Mouse (Mus musculus): ENCODE measurements around the gene Xylt1.

Xylt1 gene

DNA sequence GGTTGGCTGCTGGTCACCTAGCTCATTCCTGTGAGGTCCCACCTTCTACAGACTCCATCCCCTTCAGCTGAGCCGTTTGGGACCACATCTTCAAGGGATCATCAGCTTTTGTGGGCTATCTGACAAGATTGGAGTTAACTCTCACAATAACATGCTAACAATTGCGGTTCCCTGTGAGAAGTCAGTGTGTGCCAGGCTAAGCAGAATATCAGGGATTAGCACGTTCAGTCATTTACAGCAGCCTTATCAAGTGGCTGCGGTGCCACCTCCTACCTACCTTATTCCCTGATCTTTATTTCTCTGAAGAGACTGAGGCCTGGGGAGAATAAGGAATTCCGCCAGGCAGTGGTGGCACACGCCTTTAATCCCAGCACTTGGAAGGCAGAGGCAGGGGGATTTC is 13.6 kb downstream of the Xylt1 start:
- no peak for DNase-seq (ENCODE audit: low spot score)

DNA sequence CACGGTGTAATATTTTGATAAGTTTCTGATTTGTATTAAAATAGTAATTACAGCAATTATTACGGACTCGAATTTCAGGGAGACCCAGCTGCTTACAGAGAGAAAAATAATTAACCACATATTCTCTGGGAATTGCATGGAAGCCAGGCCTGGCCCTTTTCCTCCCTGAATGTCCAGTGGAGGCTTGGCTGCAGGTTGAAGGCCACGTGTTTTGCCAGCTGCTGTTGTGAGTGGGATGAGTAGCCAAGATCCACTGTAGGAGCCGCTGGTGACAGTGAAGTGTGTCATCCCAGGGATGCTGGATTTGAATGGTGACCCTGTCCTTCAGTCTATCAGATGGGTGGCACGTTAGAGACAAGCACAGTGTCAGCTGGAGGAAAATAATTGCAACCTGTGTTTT is 14.7 kb downstream of the Xylt1 start:
- DNase-seq (ENCODE audit: low spot score): no peak

DNA sequence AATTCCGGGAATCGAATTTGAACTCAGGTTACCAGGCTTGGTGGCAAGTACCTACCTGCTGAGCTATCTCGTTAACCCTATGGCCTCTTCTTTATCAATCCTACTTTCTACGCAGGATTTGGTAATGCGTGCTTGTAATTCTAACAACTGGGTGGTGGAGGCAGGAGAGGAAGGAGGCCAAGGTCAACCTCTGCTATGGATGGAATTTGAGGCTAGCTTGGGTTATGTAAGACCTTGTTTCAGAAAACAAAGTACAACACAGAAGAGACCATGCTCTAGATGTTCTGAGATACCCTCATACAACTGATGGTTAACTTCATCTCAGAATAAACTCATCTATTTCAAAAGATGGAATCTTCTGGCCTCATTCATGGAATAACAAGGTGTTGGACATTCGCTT is 17.1 kb downstream of the Xylt1 start:
- no peak for DNase-seq (ENCODE audit: low spot score)

DNA sequence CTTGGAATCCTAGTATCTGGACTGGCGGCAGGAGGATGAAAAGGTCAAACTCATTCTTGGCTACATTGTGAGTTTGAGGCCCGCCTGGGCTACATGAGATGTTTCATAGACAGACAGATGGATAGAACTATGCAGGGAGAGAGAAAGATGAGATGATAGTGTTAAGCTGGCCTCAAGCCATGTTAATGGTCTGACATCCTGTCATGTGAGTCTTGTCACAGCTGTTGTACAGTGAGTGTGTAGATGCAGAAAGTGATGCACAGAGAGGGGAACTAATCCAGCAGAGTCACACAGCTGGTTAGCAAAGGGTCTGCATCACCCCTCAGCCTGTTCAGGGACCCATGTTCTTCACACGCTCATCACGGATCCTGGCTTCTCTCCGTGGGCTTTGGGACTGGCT is 19.2 kb downstream of the Xylt1 start:
- DNase-seq (ENCODE audit: low spot score): no peak

DNA sequence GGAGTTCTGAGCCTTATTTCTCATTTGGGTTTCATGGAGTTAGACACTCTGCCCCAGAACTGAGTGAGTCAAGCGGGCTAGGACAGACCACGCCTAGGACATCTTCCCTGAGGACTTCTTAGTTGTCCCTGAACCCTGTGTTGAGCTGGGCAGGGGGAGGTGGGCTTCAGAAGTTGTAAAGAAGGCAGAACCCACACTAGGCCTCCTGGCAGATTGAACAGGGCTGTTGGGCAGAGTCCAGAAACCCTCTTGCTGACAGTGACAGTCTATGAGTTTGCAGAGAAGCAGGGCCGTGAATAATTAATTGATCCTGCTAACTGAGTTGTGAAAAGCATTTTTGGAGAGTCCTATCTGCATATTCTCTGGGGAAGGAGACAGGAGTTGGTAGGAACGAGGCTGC is 20.8 kb downstream of the Xylt1 start:
- DNase-seq (ENCODE audit: low spot score): no peak

DNA sequence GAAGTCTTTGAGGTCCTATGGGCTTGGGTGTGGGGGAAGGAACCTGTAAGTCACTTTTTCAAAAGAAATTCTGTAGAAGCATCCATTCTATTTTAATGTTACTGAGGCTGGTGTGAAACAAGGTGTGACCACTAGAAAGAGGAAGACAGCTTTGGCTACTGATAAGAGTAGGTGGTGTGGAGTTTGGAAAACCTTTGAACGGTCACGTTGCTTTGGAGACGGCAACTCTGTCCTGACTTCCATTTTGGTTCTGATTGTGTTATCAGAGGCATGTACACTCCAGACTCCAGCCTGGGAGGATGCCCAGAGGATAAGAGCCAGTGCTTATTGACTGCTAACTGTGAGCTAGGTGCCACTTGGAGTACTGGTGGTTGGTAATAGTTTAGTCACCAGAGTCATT is 25.6 kb downstream of the Xylt1 start:
- no peak for DNase-seq (ENCODE audit: low spot score)

DNA sequence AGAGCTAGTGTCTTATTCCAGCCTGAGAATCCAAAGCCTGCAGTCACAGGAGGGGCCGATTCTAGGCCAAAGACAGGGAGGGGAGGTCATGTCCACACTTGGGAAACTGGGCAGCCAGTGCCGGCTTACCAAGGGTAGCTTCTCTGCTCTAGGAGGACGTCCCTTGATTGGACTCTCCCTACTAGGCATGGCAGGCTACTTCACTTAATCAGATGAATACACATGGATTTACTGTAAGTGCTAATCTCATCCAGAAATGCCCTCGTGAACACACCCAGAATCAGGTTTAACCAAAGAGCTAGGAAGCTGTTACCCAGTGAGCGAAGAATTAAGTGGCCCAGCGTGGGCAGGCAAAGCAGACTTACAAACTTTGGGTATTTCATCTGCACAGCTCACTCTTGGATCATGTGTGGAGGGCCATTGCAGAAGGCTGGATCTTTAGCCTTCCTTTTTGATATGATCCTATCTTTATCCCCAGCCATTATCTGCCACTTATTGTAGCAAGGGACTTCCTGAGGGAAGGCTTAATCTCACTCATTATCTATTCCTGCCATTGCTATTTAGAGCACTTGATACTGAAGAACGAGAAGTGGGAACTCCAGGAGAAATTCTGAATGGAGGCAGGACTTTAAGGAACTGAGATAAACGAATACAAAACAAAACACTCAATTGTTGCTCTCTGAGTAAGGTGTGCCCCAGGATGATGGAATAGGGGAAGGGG is 28.6 kb downstream of the Xylt1 start:
- no peak for DNase-seq (ENCODE audit: low spot score)

DNA sequence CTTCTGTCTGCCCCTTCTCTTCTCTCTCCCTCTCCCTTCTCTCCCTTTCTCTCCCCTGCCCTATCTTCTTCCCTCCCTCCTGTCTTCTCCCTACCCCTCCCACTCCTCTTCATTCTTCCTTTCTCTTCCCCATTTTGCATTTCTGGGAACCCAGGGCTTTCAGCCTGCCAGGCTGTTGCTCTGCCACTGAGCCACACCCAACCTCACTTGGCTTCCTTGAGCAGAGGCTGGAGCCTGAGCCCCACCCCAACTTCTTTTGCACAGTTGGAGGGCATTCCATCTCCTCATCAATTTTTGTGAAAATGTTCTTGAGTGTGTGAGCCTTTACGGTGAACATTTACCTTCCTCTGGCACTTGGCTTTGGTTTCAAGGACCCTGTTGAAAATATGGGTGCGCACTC is 31.1 kb downstream of the Xylt1 start:
- DNase-seq (ENCODE audit: low spot score): no peak

DNA sequence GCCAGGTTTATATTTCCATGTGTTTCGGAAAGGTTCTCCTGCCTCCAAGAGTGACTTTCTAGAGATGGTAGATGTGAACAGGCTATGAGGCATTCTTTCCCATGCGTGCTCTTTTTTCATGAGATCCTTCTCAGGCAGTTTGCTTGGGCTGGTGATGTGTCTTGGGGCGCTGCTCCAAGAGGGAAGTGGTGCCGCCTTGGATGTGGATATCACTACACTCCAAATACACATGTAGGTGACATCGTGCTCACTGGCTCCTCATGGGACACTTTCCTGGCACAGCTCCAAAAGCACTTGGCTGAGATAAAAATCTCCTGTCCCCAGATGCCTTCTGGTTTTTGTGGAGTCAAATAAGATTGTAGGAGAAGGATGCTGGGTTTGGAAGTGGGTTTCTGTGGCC is 31.6 kb downstream of the Xylt1 start:
- DNase-seq (ENCODE audit: low spot score): no peak

DNA sequence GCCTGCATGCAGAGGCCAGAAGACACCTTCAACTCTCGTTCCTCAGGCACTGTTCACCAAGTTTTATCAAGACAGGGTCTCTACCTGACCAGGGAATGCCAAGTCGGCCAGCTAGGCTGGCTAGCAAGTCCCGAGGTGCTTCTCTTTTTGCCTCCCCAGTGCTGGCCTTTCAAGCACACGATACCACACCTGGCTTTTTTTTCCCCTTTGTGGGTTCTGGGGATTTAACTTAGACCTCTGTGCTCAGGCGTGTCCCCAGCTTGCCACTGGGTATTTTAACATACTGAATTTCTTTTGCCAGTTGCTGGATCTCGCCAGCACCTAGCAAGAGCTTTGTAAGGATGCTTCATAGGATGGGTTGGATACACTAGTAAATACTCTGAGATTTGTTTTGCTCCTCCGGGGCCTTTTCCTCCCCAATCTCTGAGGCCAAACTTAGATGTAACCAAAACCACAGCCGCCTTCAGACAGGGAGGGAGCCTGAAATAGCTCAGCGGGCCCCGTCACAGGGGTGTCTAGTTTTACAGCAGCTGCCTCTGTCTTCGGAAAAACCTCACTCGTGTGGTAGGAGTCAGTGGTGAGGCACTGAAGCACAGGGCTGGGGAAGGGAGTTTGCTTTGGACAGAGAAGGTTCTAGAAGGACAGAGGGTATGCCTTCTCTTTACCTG is 33.7 kb downstream of the Xylt1 start:
- DNase-seq (ENCODE audit: low spot score): peak; percentile 8

DNA sequence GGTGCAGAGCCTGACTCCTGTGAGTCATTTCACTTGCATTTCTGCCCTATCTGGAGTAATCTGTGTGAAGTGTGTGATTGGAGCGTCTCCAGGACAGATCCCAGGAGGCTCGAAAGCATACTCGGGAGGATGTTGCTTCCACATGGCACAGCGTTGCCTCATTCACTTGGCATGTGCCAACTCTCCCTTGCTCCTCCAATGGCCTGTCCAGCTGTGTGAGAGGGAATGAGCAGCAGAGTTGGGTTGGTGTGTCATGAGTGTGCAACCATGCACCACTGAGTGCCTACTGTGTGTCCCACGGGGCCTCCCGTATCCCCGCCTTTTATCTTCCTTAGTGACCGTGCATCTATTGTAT is 34.2 kb downstream of the Xylt1 start:
- no peak for DNase-seq (ENCODE audit: low spot score)

DNA sequence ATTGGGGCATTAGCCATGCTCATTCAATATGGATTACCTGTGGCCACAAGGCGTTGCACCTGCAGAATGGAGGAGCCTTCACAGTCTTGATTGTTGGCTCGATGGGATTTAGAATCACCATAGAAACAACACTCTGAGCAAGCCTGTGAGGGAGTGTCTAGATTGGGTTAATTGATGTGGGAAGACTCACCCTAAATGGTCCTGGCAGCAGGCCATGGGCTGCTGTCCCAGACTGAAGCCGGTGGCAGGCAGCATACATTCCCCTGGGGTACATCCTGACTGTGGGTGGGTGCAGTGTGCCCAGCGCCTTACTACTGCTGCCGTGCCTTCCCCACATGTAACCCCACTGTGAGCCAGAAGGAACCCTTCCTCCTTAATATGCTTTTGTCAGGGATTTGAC is 38.3 kb downstream of the Xylt1 start:
- DNase-seq (ENCODE audit: low spot score): no peak

DNA sequence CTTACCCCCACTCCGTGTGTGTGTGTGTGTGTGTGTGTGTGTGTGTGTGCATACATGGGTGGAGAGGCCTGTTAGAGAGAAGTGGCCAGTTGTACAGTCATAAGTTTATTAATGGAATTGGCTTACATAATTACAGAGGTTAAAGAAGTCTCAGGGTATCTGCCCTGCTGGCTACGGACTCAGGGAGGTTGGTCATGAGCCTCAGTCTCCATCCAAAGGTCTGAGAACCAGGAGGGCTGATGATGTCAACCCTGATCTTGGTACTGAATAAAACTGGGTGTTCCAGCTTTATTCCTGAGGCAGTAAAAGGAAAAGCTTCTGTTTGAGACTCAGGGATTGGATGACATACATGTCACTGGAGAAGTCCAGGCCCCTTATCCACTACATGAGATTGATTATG is 39.1 kb downstream of the Xylt1 start:
- no peak for DNase-seq (ENCODE audit: low spot score)

DNA sequence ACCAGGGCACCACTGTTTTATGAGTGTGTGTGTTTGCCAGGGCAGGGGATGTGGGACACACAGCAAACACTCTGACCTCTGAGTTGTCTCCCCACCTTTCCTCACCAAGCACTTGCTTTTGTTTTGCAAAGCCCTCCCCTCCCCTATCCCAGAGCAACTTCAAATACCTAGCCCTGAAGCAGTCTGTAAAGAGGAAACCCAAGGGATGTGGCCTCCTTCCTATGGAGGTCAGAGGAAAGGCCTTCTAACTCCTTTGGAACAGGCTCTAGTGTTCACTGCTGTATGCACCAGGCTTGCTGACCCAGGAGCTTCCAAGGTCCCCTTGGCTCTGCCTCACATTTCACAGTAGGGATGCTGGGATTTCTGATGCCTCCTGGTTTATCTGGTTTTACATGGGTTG is 39.5 kb downstream of the Xylt1 start:
- no peak for DNase-seq (ENCODE audit: low spot score)

DNA sequence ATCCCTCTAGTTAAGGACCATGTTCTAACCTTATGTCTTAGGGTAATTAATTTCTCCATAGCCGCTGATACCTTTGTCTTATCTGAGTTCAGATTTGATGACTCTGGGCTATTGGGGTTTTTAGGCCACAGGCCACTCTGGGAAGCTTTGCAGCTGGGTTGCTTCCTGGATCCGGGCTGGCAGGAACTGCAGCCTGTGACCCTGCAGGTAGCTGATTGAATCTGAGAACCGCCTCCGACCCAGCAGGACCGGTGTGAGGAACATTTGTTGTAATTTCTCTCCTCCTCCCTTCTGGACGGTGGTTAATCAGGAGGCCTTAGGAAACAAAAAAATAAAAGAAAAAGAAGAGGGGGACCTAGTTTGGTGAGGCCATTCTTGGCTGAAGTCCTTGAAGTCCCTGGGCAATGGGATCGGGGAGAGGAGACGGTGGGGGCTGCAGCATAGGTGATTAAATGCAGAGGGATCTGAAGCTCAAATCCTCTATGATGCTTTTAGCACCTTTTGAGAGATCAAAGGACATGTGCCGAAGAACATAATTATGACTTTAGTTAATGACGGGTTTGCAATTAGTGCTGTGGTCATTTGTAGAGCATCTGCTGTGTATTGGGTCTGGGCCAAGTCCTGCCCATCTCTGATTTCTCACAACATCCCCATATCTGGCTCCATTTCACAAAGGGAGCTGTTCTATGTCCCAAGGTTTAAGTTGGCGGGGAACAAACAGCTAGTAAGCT is 40.2 kb downstream of the Xylt1 start:
- DNase-seq (ENCODE audit: low spot score): no peak

DNA sequence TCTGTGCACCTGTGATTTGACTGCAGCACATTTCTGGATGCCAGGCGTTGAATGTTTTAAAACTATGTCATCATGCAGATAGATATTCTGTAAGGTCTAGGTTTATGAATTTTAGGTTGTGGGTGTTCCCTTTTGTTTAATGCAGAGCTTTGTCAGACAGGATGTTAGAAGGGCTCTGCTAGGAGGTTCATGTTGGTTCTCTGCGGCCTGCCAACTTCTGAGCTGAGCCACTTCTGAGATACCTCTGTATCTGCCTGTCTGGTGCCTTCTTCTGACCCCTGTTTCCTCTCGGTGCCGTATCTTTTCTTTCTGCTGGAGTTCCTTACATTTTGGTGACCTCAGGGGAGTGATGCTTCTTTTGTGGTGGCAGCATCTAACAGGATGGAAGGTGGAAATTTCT is 44.1 kb downstream of the Xylt1 start:
- DNase-seq (ENCODE audit: low spot score): no peak

DNA sequence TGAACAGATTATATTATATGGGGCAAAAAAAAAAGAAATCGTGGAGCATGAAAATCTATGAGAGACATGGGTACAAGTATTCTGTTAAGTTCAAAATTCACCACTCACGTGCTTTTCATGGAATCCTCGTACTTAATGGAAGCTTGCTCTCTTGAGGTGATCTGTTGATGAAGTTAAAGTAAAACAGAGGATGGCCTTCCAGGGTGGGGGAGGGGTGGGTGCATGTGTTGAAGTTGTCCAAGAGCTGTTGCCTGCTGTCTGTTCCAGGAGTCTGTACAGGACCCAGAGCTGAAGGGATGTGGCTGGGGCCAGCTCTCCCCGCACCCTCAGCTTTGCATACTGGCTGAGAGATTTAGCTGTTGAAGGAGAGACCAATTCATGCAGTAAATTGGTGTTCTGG is 45.6 kb downstream of the Xylt1 start:
- DNase-seq (ENCODE audit: low spot score): no peak

DNA sequence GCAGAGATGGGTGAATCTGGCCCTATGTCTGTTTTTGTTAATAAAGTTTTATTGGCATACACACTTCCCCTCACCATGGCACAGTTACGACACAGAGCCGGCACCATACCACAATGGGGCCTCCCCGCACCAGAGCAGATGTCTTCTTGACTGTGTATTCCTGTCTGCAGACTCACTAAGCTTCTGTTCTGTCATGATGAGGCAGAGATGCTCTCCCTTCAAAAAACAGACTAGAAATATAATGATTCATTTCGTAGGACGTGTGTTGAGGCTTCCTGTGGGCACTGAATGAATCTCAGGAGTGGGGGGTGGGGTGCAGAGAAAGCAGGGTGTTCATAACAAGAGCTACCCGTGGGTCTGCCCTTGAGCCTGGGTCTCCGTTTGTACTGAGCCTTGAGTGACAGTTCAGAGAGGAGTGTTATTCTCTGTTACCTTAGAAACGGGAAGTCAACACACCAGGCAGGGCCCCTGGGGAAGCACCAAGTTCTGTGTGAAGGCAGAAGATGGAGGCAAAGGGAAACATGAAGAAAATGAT is 48.0 kb downstream of the Xylt1 start:
- peak; percentile 56 for DNase-seq (ENCODE audit: low spot score)

DNA sequence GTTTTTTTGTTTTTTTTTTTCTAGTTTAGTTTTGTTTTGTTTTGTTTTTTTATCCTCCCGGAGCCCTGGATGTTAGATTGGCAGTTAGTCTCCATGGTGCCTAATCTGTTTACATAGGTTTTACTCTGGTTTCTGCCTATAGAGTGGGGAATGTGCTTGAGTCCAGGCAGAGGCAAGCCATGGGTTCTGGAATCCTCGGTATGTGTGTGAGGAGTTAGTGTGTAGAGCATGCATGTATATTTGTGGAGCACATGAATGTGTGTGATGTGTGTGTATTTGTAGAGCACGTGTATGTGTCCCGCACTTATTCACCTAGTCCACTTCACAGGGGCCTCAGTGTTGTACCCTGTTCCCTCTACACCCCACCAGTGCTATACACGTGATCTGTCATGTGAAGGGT is 48.7 kb downstream of the Xylt1 start:
- no peak for DNase-seq (ENCODE audit: low spot score)

DNA sequence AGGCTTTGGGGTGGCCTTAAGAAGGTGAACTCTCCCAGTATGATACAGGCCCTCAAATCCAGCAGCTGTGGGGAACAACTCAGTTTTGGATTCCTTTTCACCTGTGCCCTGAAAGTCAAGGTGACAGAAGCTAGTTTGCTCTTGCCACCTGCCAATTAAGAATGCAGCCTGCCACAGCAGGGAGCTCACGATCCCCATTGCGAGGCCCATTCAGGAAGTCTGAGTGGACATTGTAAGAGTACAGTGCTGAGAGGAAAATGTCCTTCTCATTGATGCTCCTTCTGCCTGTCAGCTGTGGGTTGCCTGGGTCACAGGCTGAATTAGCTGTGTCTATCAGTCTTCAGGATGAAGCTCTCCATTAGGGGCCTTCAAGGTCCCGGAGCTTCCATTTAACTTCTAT is 49.1 kb downstream of the Xylt1 start:
- no peak for DNase-seq (ENCODE audit: low spot score)

DNA sequence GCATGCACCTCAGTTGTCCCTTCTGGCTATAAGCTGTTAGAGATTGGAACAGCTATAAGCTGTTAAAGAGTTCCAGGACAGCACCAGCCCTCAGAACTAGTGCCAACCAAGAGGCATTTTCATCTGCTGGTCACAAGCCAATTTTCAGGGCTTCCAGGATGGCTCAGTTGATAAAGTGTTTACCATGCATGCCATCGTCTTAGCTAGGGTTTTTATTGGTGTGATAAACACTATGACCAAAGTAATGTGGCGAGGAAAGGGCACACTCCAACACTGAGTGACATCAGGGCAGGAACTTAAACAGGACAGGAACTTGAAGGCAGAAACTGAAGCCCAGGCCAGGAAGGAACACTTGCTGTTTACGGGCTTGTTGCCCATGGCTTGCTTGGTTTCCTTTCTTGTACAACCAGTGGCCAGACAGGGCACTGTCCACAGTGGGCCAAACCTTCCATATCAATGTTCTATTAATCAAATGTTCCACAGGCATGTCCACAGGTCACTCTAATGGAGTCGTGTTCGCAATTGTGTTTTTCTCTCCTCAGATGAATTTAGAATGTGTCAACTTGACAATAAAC is 49.7 kb downstream of the Xylt1 start:
- DNase-seq (ENCODE audit: low spot score): no peak

DNA sequence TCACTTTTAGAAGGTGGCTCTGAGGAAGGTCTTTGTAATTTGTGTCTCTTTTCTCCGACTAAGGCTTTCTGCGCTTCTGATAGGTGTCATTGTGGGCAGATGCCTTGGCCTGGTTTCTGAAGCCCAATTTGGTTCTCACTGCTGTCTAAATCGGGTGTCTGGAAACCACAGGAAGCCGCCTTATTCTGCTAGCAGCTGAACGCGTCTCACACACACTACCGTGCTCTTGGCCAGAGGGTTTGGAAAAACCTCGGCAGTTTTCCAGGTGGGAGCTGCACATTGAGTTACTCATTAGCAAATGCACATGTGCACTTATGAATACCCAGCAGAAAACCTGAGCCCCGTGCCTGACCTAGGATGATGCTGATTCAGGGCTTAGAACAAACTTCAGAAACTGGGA is 52.9 kb downstream of the Xylt1 start:
- DNase-seq (ENCODE audit: low spot score): no peak

DNA sequence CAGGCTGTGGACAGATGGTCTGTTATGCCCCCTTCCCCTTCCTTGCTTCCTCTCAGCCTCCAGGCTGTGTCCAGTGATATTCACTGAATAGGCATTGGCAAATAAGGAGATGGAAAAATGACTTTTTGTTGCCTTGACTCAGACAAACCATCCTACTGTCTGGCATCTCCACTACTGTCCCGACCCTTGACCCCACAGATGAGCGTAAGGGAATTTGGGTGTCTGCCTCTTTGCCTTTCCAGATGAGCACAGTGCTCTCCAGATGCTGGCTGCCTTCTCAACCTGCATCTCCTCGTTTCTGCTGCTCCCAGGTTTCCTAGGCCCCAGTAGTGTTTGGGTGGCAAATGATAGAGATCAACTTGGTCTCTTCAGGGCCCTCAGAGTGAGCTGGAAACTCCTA is 54.3 kb downstream of the Xylt1 start:
- no peak for DNase-seq (ENCODE audit: low spot score)
